Mouse (Mus musculus): ENCODE measurements at regions not wholly inside any gene's neighbourhood (a gene's known extent, or its start where the extent isn't known, plus 50 kb on each side); places are given as distances from the start of the nearest gene placed in this dataset.

DNA sequence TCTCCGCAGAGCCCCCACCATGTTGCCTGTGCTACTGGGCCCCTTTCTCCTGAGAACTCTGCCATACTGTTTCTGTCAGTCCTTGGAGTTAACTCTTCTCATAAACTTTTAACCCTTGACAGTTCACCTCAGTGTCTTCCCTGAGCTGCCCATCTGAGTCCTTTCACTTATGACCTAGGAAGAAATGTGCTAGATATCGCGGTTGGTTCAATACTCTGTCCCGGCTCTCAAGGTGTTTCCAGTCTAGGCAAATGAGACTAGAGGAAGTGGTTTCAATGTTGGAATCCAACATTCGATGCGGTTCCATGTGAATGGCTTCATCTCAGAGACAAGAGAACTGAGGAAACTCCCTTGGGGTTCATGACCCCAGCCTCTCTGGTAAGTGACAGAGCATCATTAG lies 176.1 kb downstream of the Clic5 start:
- no peak for TF ChIP-seq CTCF (IDR thresholded peaks at IDR 0.05; ENCODE audit: control insufficient read depth, insufficient read depth, insufficient read length)
- TF ChIP-seq MAX (IDR thresholded peaks at IDR 0.05) = no peak
- TF ChIP-seq CEBPB (IDR thresholded peaks at IDR 0.05; ENCODE audit: low read depth) = no peak
- TF ChIP-seq USF1 (IDR thresholded peaks at IDR 0.05; ENCODE audit: low read depth) = no peak
